Mouse (Mus musculus) lung, postnatal 0 days (tissue): Measurements from ENCODE around the gene Crxos. TPM values are rescaled to one million over a fixed set of nuclear protein-coding genes. Genes with fewer than 3 reads are reported as not detected.
A peak's percentile ranks its signal among the peaks of the same experiment; 100 is the strongest.

Experiments
- ATAC-seq: fragments of 200-750 bp; cut with Nextera tagmentation; 2 replicates; pipeline ENCODE4 v1.8.0; 2017; ENCODE audit warnings: moderate library complexity
- DNase-seq: peaks from one replicate; pipeline ENCODE4 v3.0.0-alpha.2; 2016; ENCODE audit warnings: low spot score
- H3K27ac ChIP-seq: fragments of 300-500 bp; sonication (generic); 2 replicates; pipeline ENCODE4 v1.5.1; 2014; ENCODE audit warnings: antibody characterized with exemption, mild to moderate bottlenecking, low read length, mixed read lengths
- H3K27me3 ChIP-seq: fragments of 300-500 bp; sonication (generic); replicated peaks from 2 replicates; pipeline ENCODE4 v1.6.1; 2014; ENCODE audit warnings: low read length, mixed read lengths; ENCODE audit not compliant: insufficient read depth
- H3K36me3 ChIP-seq: fragments of 300-500 bp; sonication (generic); 2 replicates; pipeline ENCODE4 v1.6.1; 2014; ENCODE audit warnings: low read length, mixed read lengths; ENCODE audit not compliant: insufficient read depth
- H3K4me1 ChIP-seq: fragments of 300-500 bp; sonication (generic); 2 replicates; pipeline ENCODE4 v1.6.1; 2014; ENCODE audit warnings: antibody characterized with exemption, low read depth, low read length, mixed read lengths; ENCODE audit not compliant: insufficient read depth
- H3K4me2 ChIP-seq: fragments of 300-500 bp; sonication (generic); replicated peaks from 2 replicates; pipeline ENCODE4 v1.6.1; 2014; ENCODE audit warnings: low read depth, mild to moderate bottlenecking, low read length, moderate library complexity, mixed read lengths
- H3K4me3 ChIP-seq: fragments of 300-500 bp; sonication (generic); 2 replicates; pipeline ENCODE4 v1.5.1; 2014; ENCODE audit warnings: low read depth, low read length
- H3K9ac ChIP-seq: fragments of 300-500 bp; sonication (generic); replicated peaks from 2 replicates; pipeline ENCODE4 v1.6.1; 2014; ENCODE audit warnings: low read depth, mild to moderate bottlenecking
- H3K9me3 ChIP-seq: fragments of 300-500 bp; sonication (generic); 2 replicates; pipeline ENCODE4 v1.6.1; 2016; ENCODE audit warnings: low read length, mixed read lengths
- CTCF ChIP-seq: IDR thresholded peaks from 2 replicates; pipeline ENCODE4 v1.5.1; 2016; ENCODE audit warnings: antibody characterized with exemption, mild to moderate bottlenecking
- EP300 ChIP-seq: IDR thresholded peaks from 2 replicates; pipeline ENCODE4 v1.6.1; 2016; ENCODE audit warnings: antibody characterized with exemption, mild to moderate bottlenecking, control low read depth
- WGBS: fragments of 180-500 bp; shearing (Covaris S2); extraction: QIAGEN DNeasy Blood & Tissue Kit; methylation state at CpG from one replicate; pipeline ENCODE4 v1.1.7; 2014; 5-methylcytosine and 5-hydroxymethylcytosine counted together
- polyA plus RNA-seq: library from polyadenylated mRNA; unstranded; fragments of >200 nt; fragmentation: Nextera tagmentation; extraction: Ambion mirVana; gene quantifications from 2 replicates; pipeline ENCODE4 v1.2.1, GENCODE M21; 2015

Gene Crxos
- polyA plus RNA-seq, 1 experiment from 2014 or later = not detected

- peaks cover 20% of the 10 kb centered on the region; the same call in 1 of the 2 replicates for H3K4me1 ChIP-seq
- H3K27ac ChIP-seq = no peak overlapping the region
- H3K4me2 ChIP-seq = no peak overlapping the region
- H3K9ac ChIP-seq = no peak overlapping the region
- TF ChIP-seq CTCF = no peak
- TF ChIP-seq EP300 = no peak
- no peak overlapping the region for H3K4me3 ChIP-seq
- H3K27me3 ChIP-seq = no peaks in the 10 kb centered on the region
- ATAC-seq = no peak
- no peak for DNase-seq
- WGBS = 100% methylated on average over 1 of the region's 1 CpGs
- H3K9me3 ChIP-seq = no peaks in the 10 kb centered on the region
- H3K36me3 ChIP-seq = peaks cover 36% of the 10 kb centered on the region
Observed at GRCm38 (mm10) chr7:15944311-15944710, 61.9 kb downstream of the Crxos start.

DNA sequence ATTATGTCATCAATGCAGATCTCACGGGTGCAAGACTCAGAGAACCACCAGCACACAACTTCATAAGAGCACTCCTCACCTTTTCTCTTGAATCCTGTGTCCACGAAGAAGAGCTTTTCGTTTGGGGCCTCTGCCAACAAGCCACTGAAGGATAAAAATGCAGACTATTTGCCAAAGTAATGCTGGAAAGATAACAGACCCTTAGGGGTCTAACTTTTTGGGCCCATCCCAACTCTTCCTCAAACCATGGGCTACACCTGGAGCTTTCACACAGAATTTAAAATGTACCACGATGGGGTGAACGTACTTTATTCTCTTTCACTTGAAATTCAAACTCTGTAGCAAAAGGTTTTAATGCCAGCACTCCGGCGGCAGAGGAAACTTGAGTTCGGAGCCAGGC, 62.8 kb downstream of the Crxos start:
- Histone ChIP-seq H3K27ac (no peak overlapping the region), H3K27me3 (no peaks in the 10 kb centered on the region), H3K36me3 (peaks cover 37% of the 10 kb centered on the region), H3K4me2 (peak overlapping the region; percentile 69), H3K4me3 (peak overlapping the region; percentile 60), H3K9ac (peak overlapping the region; percentile 48), H3K9me3 (no peaks in the 10 kb centered on the region), H3K4me1 (peaks cover 21% of the 10 kb centered on the region; the same call in 1 of the 2 replicates)
- DNase-seq = no peak
- 1% methylated on average over 8 of the region's 8 CpGs for WGBS
- ATAC-seq = no peak
- TF ChIP-seq CTCF (no peak), EP300 (no peak)

DNA sequence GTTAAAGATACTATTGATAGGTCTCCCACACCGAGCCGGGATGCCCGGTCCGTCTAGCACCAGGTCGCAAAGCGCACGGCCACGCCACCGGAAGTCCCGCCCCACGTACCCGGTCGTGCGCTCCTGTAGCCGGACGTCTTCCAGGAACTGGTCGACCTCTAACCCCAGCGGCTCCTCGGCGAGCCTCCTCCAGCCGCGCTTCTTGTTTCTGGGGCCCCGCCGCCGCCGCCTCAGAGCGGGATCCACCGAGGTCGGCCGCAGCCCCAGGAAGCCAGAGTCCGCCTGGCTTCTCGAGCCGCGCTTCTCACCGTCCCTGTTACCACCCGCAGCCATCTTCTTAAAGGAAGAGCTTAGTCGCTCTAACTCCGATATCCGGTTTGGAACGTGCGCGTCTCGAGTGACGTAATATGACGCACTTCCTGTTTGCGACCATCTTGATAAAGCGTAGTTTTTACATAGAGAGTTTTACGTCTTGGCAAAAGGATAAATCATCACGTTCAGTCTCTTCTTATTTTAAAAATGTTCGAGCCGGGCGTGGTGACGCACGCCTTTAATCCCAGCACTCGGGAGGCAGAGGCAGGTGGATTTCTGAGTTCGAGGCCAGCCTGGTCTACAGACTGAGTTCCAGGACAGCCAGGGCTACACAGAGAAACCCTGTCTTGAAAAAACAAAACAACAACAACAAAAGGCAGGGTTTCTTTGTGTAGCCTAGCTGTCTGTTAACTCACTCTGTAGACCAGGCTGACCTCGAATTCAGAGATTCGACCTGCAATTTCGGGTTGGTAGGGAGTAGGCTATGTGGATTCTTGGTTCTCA, 63.5 kb downstream of the Crxos start, which contains the start of gene Nop53:
Nop53 (minus strand) TSS at position 354 of the 816 bp plus-strand sequence.
- Histone ChIP-seq H3K4me2 (peak within 1 kb of the TSS; percentile 69), H3K4me1 (peaks cover 21% of the 10 kb centered on the region; the same call in 1 of the 2 replicates), H3K9me3 (no peaks in the 10 kb centered on the region), H3K4me3 (peak within 1 kb of the TSS; percentile 60), H3K36me3 (peaks cover 44% of the 10 kb centered on the region), H3K27me3 (no peaks in the 10 kb centered on the region), H3K27ac (peak within 1 kb of the TSS; percentile 87), H3K9ac (peak within 1 kb of the TSS; percentile 48)
- ATAC-seq (peak; percentile 81), DNase-seq (peak; percentile 98)
- TF ChIP-seq CTCF = no peak
- TF ChIP-seq EP300 = peak; percentile 85
- 3% methylated on average over 59 of the region's 59 CpGs for whole genome bisulfite sequencing

DNA sequence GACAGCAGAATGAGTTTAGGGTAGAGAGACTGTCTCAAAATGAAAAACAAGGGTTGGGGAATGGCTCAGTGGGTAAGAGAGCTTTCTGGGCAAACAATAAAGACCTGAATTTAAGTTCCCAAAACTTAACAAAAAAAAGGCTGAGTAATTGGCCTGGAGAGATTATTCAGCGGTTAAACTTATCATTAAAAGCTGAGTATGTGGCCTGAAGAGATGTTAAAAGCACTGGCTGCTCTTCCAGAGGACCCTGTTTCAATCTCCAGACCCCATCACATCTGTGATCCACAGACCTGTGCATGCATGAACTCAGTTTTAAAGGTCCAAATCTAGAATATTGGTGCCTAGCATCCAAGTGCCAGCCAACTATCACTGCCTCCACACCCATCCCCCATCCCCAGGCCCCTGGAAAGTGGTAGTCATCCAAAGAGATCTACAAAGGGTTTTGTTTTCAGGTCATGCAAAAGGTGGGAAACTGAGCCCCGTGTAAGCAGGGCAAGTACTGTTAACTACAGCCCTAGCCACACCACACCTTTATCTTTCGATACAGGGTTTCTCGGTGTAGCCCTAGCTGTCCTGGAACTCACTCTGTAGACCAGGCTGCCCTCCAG, 65.3 kb downstream of the Crxos start:
- Histone ChIP-seq H3K27me3 (no peaks in the 10 kb centered on the region), H3K27ac (peak overlapping the region; percentile 74; the same call in 1 of the 2 replicates), H3K36me3 (peaks cover 43% of the 10 kb centered on the region), H3K4me2 (peak overlapping the region; percentile 49; the same call in 1 of the 2 replicates), H3K4me1 (peaks cover 21% of the 10 kb centered on the region; the same call in 1 of the 2 replicates), H3K9ac (no peak overlapping the region), H3K9me3 (no peaks in the 10 kb centered on the region), H3K4me3 (no peak overlapping the region)
- DNase-seq (no peak), ATAC-seq (no peak)
- WGBS = 41% methylated on average over 4 of the region's 4 CpGs
- no peak for TF ChIP-seq CTCF
- TF ChIP-seq EP300 = no peak

DNA sequence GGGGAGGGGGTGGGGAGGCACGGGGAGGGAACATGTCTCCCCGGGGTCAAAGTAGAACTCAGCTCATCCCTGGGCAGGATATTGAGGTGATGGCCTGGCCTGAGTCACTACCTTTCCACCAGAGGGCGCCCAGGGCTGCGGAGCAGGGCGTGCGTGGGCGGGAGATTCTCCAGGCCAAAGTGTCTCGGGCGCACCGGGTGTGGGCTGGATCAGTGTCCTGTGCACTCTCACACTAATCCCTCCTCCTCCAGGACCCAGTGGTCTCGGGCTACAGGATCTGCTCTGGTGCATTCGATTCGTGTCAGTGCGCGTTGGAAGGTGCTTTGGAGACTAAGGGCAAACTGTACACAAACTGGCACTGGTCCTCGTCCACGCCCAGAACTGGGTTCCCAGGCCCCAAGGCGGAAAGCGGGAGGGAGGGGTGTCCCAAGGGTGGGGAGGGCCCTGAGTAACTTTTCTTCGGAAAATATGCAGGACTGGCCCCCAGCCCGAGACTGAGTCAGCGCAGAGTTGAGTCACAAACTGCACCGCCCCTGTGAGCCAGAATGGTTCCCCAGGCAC, 66.0 kb downstream of the Crxos start:
- Histone ChIP-seq H3K4me1 (peaks cover 21% of the 10 kb centered on the region; the same call in 1 of the 2 replicates), H3K9me3 (no peaks in the 10 kb centered on the region), H3K36me3 (peaks cover 41% of the 10 kb centered on the region), H3K9ac (no peak overlapping the region), H3K27ac (peak overlapping the region; percentile 74), H3K4me3 (peak overlapping the region; percentile 18; the same call in 1 of the 2 replicates), H3K27me3 (no peaks in the 10 kb centered on the region), H3K4me2 (peak overlapping the region; percentile 49)
- DNase-seq = peak; percentile 94
- TF ChIP-seq CTCF (peak; percentile 95), EP300 (peak; percentile 87)
- peak; percentile 85 for ATAC-seq
- WGBS = 2% methylated on average over 23 of the region's 23 CpGs

- H3K9me3 ChIP-seq = no peaks in the 10 kb centered on the region
- DNase-seq = no peak
- no peak for ATAC-seq
- WGBS = 69% methylated on average over 7 of the region's 7 CpGs
- peaks cover 21% of the 10 kb centered on the region; the same call in 1 of the 2 replicates for H3K4me1 ChIP-seq
- H3K27me3 ChIP-seq = no peaks in the 10 kb centered on the region
- H3K36me3 ChIP-seq = peaks cover 38% of the 10 kb centered on the region
- no peak for TF ChIP-seq EP300
- no peak for TF ChIP-seq CTCF
- peak overlapping the region; percentile 74 for H3K27ac ChIP-seq
- H3K4me2 ChIP-seq = peak overlapping the region; percentile 49; the same call in 1 of the 2 replicates
- H3K9ac ChIP-seq = no peak overlapping the region; the same call in 1 of the 2 replicates
- H3K4me3 ChIP-seq = no peak overlapping the region
Observed at GRCm38 (mm10) chr7:15949216-15949790, 66.9 kb downstream of the Crxos start.
